Mouse (Mus musculus): ENCODE measurements around the gene Foxl2. TPM values are rescaled to one million over a fixed set of nuclear protein-coding genes. Genes with fewer than 3 reads are reported as not detected.

The Foxl2 gene
- polyA plus RNA-seq, 1 experiment, result 0.05 TPM

- WGBS, result 21% methylated on average over 22 of the region's 22 CpGs
- no peaks in the 10 kb centered on the region for H3K4me1 ChIP-seq (replicated peaks; ENCODE audit: control insufficient read depth, insufficient read depth, low read length)
- H3K4me3 ChIP-seq (ENCODE audit: control insufficient read depth, insufficient read depth, low read length), result no peak overlapping the region
- DNase-seq, result no peak
- TF ChIP-seq POLR2A (IDR thresholded peaks at IDR 0.05; ENCODE audit: control insufficient read depth, extremely low read depth, insufficient read depth, low read length, poor library complexity) (no peak), CTCF (IDR thresholded peaks at IDR 0.05; ENCODE audit: borderline replicate concordance, control insufficient read depth, extremely low read depth, insufficient read depth, low read length, poor library complexity) (no peak)
- H3K36me3 ChIP-seq (ENCODE audit: control insufficient read depth, insufficient read depth, low read length), result no peaks in the 10 kb centered on the region
- peaks cover 22% of the 10 kb centered on the region for H3K27me3 ChIP-seq (ENCODE audit: control insufficient read depth, insufficient read depth, low read length)
- no peak overlapping the region for H3K27ac ChIP-seq (ENCODE audit: control insufficient read depth, insufficient read depth, low read length)
Measured at GRCm38 (mm10) chr9:98961591-98962477, 6.7 kb downstream of the Foxl2 start.

GRCm38 (mm10) chr9:98962478-98963142 is 7.5 kb downstream of the Foxl2 start:
- DNase-seq, result no peak
- H3K4me1 ChIP-seq (replicated peaks; ENCODE audit: control insufficient read depth, insufficient read depth, low read length), result no peaks in the 10 kb centered on the region
- H3K4me3 ChIP-seq (ENCODE audit: control insufficient read depth, insufficient read depth, low read length), result no peak overlapping the region
- H3K27ac ChIP-seq (ENCODE audit: control insufficient read depth, insufficient read depth, low read length), result no peak overlapping the region
- no peaks in the 10 kb centered on the region for H3K36me3 ChIP-seq (ENCODE audit: control insufficient read depth, insufficient read depth, low read length)
- TF ChIP-seq CTCF (IDR thresholded peaks at IDR 0.05; ENCODE audit: borderline replicate concordance, control insufficient read depth, extremely low read depth, insufficient read depth, low read length, poor library complexity) (no peak), POLR2A (IDR thresholded peaks at IDR 0.05; ENCODE audit: control insufficient read depth, extremely low read depth, insufficient read depth, low read length, poor library complexity) (no peak)
- peaks cover 19% of the 10 kb centered on the region for H3K27me3 ChIP-seq (ENCODE audit: control insufficient read depth, insufficient read depth, low read length)
- WGBS, result 4% methylated on average over 20 of the region's 20 CpGs

- no peak overlapping the region for H3K27ac ChIP-seq (ENCODE audit: control insufficient read depth, insufficient read depth, low read length)
- TF ChIP-seq POLR2A (IDR thresholded peaks at IDR 0.05; ENCODE audit: control insufficient read depth, extremely low read depth, insufficient read depth, low read length, poor library complexity), result no peak
- TF ChIP-seq CTCF (IDR thresholded peaks at IDR 0.05; ENCODE audit: borderline replicate concordance, control insufficient read depth, extremely low read depth, insufficient read depth, low read length, poor library complexity), result no peak
- H3K27me3 ChIP-seq (ENCODE audit: control insufficient read depth, insufficient read depth, low read length), result peaks cover 16% of the 10 kb centered on the region
- no peak overlapping the region for H3K4me3 ChIP-seq (ENCODE audit: control insufficient read depth, insufficient read depth, low read length)
- no peaks in the 10 kb centered on the region for H3K36me3 ChIP-seq (ENCODE audit: control insufficient read depth, insufficient read depth, low read length)
- 14% methylated on average over 18 of the region's 18 CpGs for WGBS
- no peak for DNase-seq
- no peaks in the 10 kb centered on the region for H3K4me1 ChIP-seq (replicated peaks; ENCODE audit: control insufficient read depth, insufficient read depth, low read length)
Measured at GRCm38 (mm10) chr9:98963661-98964060, 8.6 kb downstream of the Foxl2 start.

GRCm38 (mm10) chr9:98965084-98965483 is 10.0 kb downstream of the Foxl2 start:
- H3K4me1 ChIP-seq (replicated peaks; ENCODE audit: control insufficient read depth, insufficient read depth, low read length), result no peaks in the 10 kb centered on the region
- TF ChIP-seq POLR2A (IDR thresholded peaks at IDR 0.05; ENCODE audit: control insufficient read depth, extremely low read depth, insufficient read depth, low read length, poor library complexity) (no peak), CTCF (IDR thresholded peaks at IDR 0.05; ENCODE audit: borderline replicate concordance, control insufficient read depth, extremely low read depth, insufficient read depth, low read length, poor library complexity) (no peak)
- H3K27me3 ChIP-seq (ENCODE audit: control insufficient read depth, insufficient read depth, low read length), result peaks cover 14% of the 10 kb centered on the region; the same call in 1 of the 2 replicates
- no peak overlapping the region for H3K4me3 ChIP-seq (ENCODE audit: control insufficient read depth, insufficient read depth, low read length)
- H3K27ac ChIP-seq (ENCODE audit: control insufficient read depth, insufficient read depth, low read length), result no peak overlapping the region
- WGBS, result 8% methylated on average over 18 of the region's 18 CpGs
- H3K36me3 ChIP-seq (ENCODE audit: control insufficient read depth, insufficient read depth, low read length), result no peaks in the 10 kb centered on the region
- peak; percentile 28 for DNase-seq

GRCm38 (mm10) chr9:98973101-98973521 is 18.0 kb downstream of the Foxl2 start:
- DNase-seq, result no peak
- Histone ChIP-seq H3K27me3 (ENCODE audit: control insufficient read depth, insufficient read depth, low read length) (peaks cover 7% of the 10 kb centered on the region), H3K4me1 (replicated peaks; ENCODE audit: control insufficient read depth, insufficient read depth, low read length) (no peaks in the 10 kb centered on the region), H3K27ac (ENCODE audit: control insufficient read depth, insufficient read depth, low read length) (no peak overlapping the region), H3K36me3 (ENCODE audit: control insufficient read depth, insufficient read depth, low read length) (no peaks in the 10 kb centered on the region), H3K4me3 (ENCODE audit: control insufficient read depth, insufficient read depth, low read length) (no peak overlapping the region)
- no peak for TF ChIP-seq CTCF (IDR thresholded peaks at IDR 0.05; ENCODE audit: borderline replicate concordance, control insufficient read depth, extremely low read depth, insufficient read depth, low read length, poor library complexity)
- TF ChIP-seq POLR2A (IDR thresholded peaks at IDR 0.05; ENCODE audit: control insufficient read depth, extremely low read depth, insufficient read depth, low read length, poor library complexity), result no peak
- WGBS, result 3% methylated on average over 40 of the region's 40 CpGs

- Histone ChIP-seq H3K36me3 (ENCODE audit: control insufficient read depth, insufficient read depth, low read length) (no peaks in the 10 kb centered on the region), H3K4me1 (replicated peaks; ENCODE audit: control insufficient read depth, insufficient read depth, low read length) (no peaks in the 10 kb centered on the region), H3K27ac (ENCODE audit: control insufficient read depth, insufficient read depth, low read length) (no peak overlapping the region), H3K4me3 (ENCODE audit: control insufficient read depth, insufficient read depth, low read length) (no peak overlapping the region), H3K27me3 (ENCODE audit: control insufficient read depth, insufficient read depth, low read length) (peaks cover 7% of the 10 kb centered on the region)
- 11% methylated on average over 7 of the region's 7 CpGs for WGBS
- TF ChIP-seq CTCF (IDR thresholded peaks at IDR 0.05; ENCODE audit: borderline replicate concordance, control insufficient read depth, extremely low read depth, insufficient read depth, low read length, poor library complexity) (no peak), POLR2A (IDR thresholded peaks at IDR 0.05; ENCODE audit: control insufficient read depth, extremely low read depth, insufficient read depth, low read length, poor library complexity) (no peak)
- no peak for DNase-seq
Measured at GRCm38 (mm10) chr9:98973561-98973960, 18.5 kb downstream of the Foxl2 start.

Measured in thymus, adult 2 months (tissue).